Mouse (Mus musculus) ovary, adult 18-20 months (tissue): ENCODE data around the gene Scgb1b17.
"Not testable (repeated sequence)": the region's sequence is repeated elsewhere in the genome, so short reads cannot be mapped to it uniquely, and the experiment has no call there.

ENCODE experiments used
- DNase-seq: peaks from one replicate; pipeline ENCODE4 v3.0.0; 2022; ENCODE audit warnings: low spot score, mixed read lengths

The Scgb1b17 gene

GRCm38 (mm10) chr7:33063149-33063548 lies at the start of gene Scgb1b17:
Gene Scgb1b17, plus strand, starts transcription at chr7:33063449.
- not testable (repeated sequence) for DNase-seq

DNA sequence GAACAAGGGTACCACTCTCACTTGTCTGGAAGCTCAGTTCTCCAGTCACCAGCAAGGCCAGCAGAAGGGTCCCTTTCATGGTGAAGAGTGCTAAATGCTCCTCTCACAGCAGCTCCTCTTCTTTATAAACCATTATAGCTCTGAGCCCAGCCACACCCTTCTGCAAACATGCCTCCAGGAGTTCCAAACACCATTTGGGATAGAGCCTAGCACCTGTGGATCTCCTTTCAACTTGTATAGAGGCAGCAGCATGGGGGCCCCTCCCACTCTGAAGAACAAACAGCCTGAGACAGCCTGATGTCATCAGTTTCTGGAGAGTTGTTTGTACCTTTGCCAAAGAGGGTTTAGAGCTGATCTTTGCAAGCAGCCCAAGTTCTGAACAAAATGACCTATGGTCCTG lies 6.8 kb upstream of the Scgb1b17 start, which contains the start of gene Scgb2b17:
Gene Scgb2b17, minus strand, starts transcription at position 101 of the 400 bp plus-strand sequence.
- DNase-seq: not testable (repeated sequence)
